Mouse (Mus musculus) CD8-positive naive resting alpha-beta T cell, adult 2 months (primary cell): ENCODE data around the gene Chst15.
A peak's percentile ranks its signal among the peaks of the same experiment; 100 is the strongest.

Experiments used
- DNase-seq, 2 experiments: peaks; one replicate each; pipeline ENCODE4 v3.0.0; 2022; ENCODE audit warnings: low read depth in 2 of 2, low spot score in 2 of 2

The Chst15 gene

GRCm38 (mm10) chr7:132317036-132317541 is at the start of gene Chst15:
TSS of gene Chst15 (minus strand) at chr7:132317228.
- DNase-seq: peak; percentile 63 to 66

- DNase-seq: peak; percentile 40 to 54
Measured at GRCm38 (mm10) chr7:132365703-132366384, 48.8 kb upstream of the Chst15 start.

- DNase-seq: peak; percentile 16 to 20
Measured at GRCm38 (mm10) chr7:132365111-132365510, 48.1 kb upstream of the Chst15 start.

GRCm38 (mm10) chr7:132364506-132364905 is 47.5 kb upstream of the Chst15 start:
- DNase-seq: peak; percentile 15 to 25

- DNase-seq: no peak
Measured at GRCm38 (mm10) chr7:132360336-132360735, 43.3 kb upstream of the Chst15 start.

- no peak for DNase-seq
Measured at GRCm38 (mm10) chr7:132358709-132359108, 41.7 kb upstream of the Chst15 start.

GRCm38 (mm10) chr7:132358250-132358649 is 41.2 kb upstream of the Chst15 start:
- no peak for DNase-seq

- no peak for DNase-seq
Measured at GRCm38 (mm10) chr7:132357841-132358237, 40.8 kb upstream of the Chst15 start.

- DNase-seq: no peak
Measured at GRCm38 (mm10) chr7:132356881-132357840, 40.1 kb upstream of the Chst15 start.

GRCm38 (mm10) chr7:132356185-132356584 is 39.2 kb upstream of the Chst15 start:
- peak; percentile 14 to 38 for DNase-seq

- no peak for DNase-seq
Measured at GRCm38 (mm10) chr7:132355767-132356166, 38.7 kb upstream of the Chst15 start.

GRCm38 (mm10) chr7:132349075-132349572 is 32.1 kb upstream of the Chst15 start:
- no peak for DNase-seq

GRCm38 (mm10) chr7:132347273-132348045 is 30.4 kb upstream of the Chst15 start:
- no peak for DNase-seq

- no peak for DNase-seq
Measured at GRCm38 (mm10) chr7:132345526-132346070, 28.6 kb upstream of the Chst15 start.

- no peak for DNase-seq
Measured at GRCm38 (mm10) chr7:132344606-132345005, 27.6 kb upstream of the Chst15 start.

GRCm38 (mm10) chr7:132343900-132344299 is 26.9 kb upstream of the Chst15 start:
- DNase-seq: no peak

GRCm38 (mm10) chr7:132343146-132343545 is 26.1 kb upstream of the Chst15 start:
- DNase-seq: no peak

- DNase-seq: no peak
Measured at GRCm38 (mm10) chr7:132339041-132339839, 22.2 kb upstream of the Chst15 start.

GRCm38 (mm10) chr7:132338350-132338749 is 21.3 kb upstream of the Chst15 start:
- DNase-seq: no peak
